Mouse (Mus musculus): Measurements from ENCODE around the gene 1700125H20Rik. TPM values are rescaled to one million over a fixed set of nuclear protein-coding genes. Genes with fewer than 3 reads are reported as not detected.

Gene 1700125H20Rik
- total RNA-seq (2023): not detected

DNA sequence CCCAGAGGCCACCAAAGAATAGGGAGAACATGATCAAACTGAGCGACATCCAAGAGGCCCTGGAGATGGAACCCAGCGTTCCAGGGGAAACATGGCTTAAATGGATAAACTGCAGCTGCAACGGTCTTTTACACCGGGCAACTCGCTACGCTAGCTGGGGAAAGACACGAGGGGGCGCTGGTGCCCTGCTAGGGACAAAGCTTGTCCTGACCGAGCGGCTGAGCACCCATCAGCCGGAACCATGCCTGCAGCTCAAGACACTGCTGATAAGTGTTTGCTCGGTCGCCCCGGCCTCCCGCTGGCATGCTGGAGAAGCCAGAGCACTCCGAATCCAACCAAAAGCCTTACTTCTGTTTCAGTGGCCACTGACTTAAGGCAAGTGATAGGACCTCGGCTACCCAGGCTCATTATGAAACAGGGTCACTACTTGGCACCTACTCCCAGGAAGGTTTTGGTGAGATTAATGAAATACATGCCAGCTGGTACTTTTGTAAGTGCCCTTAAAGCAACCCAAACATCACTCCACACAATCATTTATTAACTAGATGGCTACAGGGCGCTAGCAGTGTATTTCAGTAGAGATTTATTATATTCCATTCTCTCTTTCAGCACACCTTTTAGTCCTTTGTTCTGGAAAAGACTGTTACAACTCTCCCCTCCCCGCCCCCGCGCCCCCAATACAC is at the start of gene 1700125H20Rik:
Gene 1700125H20Rik (plus strand): TSS at position 347 of the 683 bp plus-strand sequence.

GRCm38 (mm10) chr11:85139581-85140540 is 30.3 kb upstream of the 1700125H20Rik start, which contains the start of gene Usp32:
Gene Usp32, minus strand, starts transcription at chr11:85140161.

Other genes starting within 250 kb of the 1700125H20Rik start
- gene Car4, start 212.6 kb upstream of the 1700125H20Rik start, total RNA-seq (2023): not detected
- gene Usp32, start 30.2 kb upstream of the 1700125H20Rik start, total RNA-seq (2023): 10 to 100 TPM; 70.1 to 80.8 TPM
- 10 to 100 TPM; 24.7 to 24.8 TPM for gene Appbp2, start 64.7 kb downstream of the 1700125H20Rik start, total RNA-seq (2023)
- 10 to 100 TPM; 17.1 to 18.5 TPM for gene Ppm1d, start 140.8 kb downstream of the 1700125H20Rik start, total RNA-seq (2023)
- gene Bcas3, start 182.8 kb downstream of the 1700125H20Rik start, total RNA-seq (2023): 10 to 100 TPM; 31.0 to 40.0 TPM

All from neutrophil, adult 59 days (primary cell).